Mouse (Mus musculus) cerebellum, adult 11 months (tissue): ENCODE measurements at regions not wholly inside any gene's neighbourhood (a gene's known extent, or its start where the extent isn't known, plus 50 kb on each side); places are given as distances from the start of the nearest gene placed in this dataset.
"Not testable (repeated sequence)": the region's sequence is repeated elsewhere in the genome, so short reads cannot be mapped to it uniquely, and the experiment has no call there.

Experiments
- DNase-seq: peaks from one replicate; pipeline ENCODE4 v3.0.0; 2022

- DNase-seq = no peak
These were observed 79.0 kb downstream of the Casp12 start for GRCm38 (mm10) chr9:5424236-5424635.

GRCm38 (mm10) chr9:5448180-5448579, 103.0 kb downstream of the Casp12 start:
- no peak for DNase-seq

- no peak for DNase-seq
These were observed 111.4 kb downstream of the Casp12 start for GRCm38 (mm10) chr9:5456606-5457005.

- no peak for DNase-seq
These were observed 126.8 kb downstream of the Casp12 start for GRCm38 (mm10) chr9:5472012-5472411.

GRCm38 (mm10) chr9:5474271-5474670, 129.0 kb downstream of the Casp12 start:
- no peak for DNase-seq

- no peak for DNase-seq
These were observed 140.0 kb downstream of the Casp12 start for GRCm38 (mm10) chr9:5485258-5485657.

GRCm38 (mm10) chr9:5496837-5497236, 151.6 kb downstream of the Casp12 start:
- DNase-seq = no peak

- DNase-seq = no peak
These were observed 153.1 kb downstream of the Casp12 start for GRCm38 (mm10) chr9:5498306-5498705.

- no peak for DNase-seq
These were observed 180.6 kb downstream of the Casp12 start for GRCm38 (mm10) chr9:5525762-5526360.

GRCm38 (mm10) chr9:5542604-5543003, 197.4 kb downstream of the Casp12 start:
- DNase-seq = no peak

GRCm38 (mm10) chr9:5575072-5575471, 229.8 kb downstream of the Casp12 start:
- no peak for DNase-seq

GRCm38 (mm10) chr9:5578168-5578567, 232.9 kb downstream of the Casp12 start:
- not testable (repeated sequence) for DNase-seq

GRCm38 (mm10) chr9:5595891-5596635, 250.8 kb downstream of the Casp12 start:
- DNase-seq = no peak

- no peak for DNase-seq
These were observed 258.8 kb downstream of the Casp12 start for GRCm38 (mm10) chr9:5604019-5604418.

GRCm38 (mm10) chr9:5605015-5605414, 259.8 kb downstream of the Casp12 start:
- no peak for DNase-seq

- DNase-seq = no peak
These were observed 271.5 kb downstream of the Casp12 start for GRCm38 (mm10) chr9:5616725-5617124.

GRCm38 (mm10) chr9:5623396-5623795, 278.2 kb downstream of the Casp12 start:
- DNase-seq = no peak

GRCm38 (mm10) chr9:5627521-5627920, 282.3 kb downstream of the Casp12 start:
- no peak for DNase-seq

- no peak for DNase-seq
These were observed 289.3 kb downstream of the Casp12 start for GRCm38 (mm10) chr9:5634461-5634953.

GRCm38 (mm10) chr9:5634969-5635368, 289.7 kb downstream of the Casp12 start:
- DNase-seq = peak; percentile 26

GRCm38 (mm10) chr9:5663886-5664285, 318.7 kb downstream of the Casp12 start:
- no peak for DNase-seq

GRCm38 (mm10) chr9:5673551-5673950, 328.3 kb downstream of the Casp12 start:
- DNase-seq = no peak

GRCm38 (mm10) chr9:5708482-5708881, 363.3 kb downstream of the Casp12 start:
- DNase-seq = no peak

GRCm38 (mm10) chr9:5709480-5709879, 364.2 kb downstream of the Casp12 start:
- DNase-seq = no peak
